Mouse (Mus musculus) lung, postnatal 0 days (tissue): ENCODE results near the gene Fam189a2. TPM values are rescaled to one million over a fixed set of nuclear protein-coding genes. Genes with fewer than 3 reads are reported as not detected.
A peak's percentile ranks its signal among the peaks of the same experiment; 100 is the strongest.

Experiments
- ATAC-seq: fragments of 200-750 bp; cut with Nextera tagmentation; 2 replicates; pipeline ENCODE4 v1.8.0; 2017; ENCODE audit warnings: moderate library complexity
- DNase-seq: peaks from one replicate; pipeline ENCODE4 v3.0.0-alpha.2; 2016; ENCODE audit warnings: low spot score
- H3K27ac ChIP-seq: fragments of 300-500 bp; sonication (generic); 2 replicates; pipeline ENCODE4 v1.5.1; 2014; ENCODE audit warnings: antibody characterized with exemption, mild to moderate bottlenecking, low read length, mixed read lengths
- H3K27me3 ChIP-seq: fragments of 300-500 bp; sonication (generic); replicated peaks from 2 replicates; pipeline ENCODE4 v1.6.1; 2014; ENCODE audit warnings: low read length, mixed read lengths; ENCODE audit not compliant: insufficient read depth
- H3K36me3 ChIP-seq: fragments of 300-500 bp; sonication (generic); 2 replicates; pipeline ENCODE4 v1.6.1; 2014; ENCODE audit warnings: low read length, mixed read lengths; ENCODE audit not compliant: insufficient read depth
- H3K4me1 ChIP-seq: fragments of 300-500 bp; sonication (generic); 2 replicates; pipeline ENCODE4 v1.6.1; 2014; ENCODE audit warnings: antibody characterized with exemption, low read depth, low read length, mixed read lengths; ENCODE audit not compliant: insufficient read depth
- H3K4me2 ChIP-seq: fragments of 300-500 bp; sonication (generic); replicated peaks from 2 replicates; pipeline ENCODE4 v1.6.1; 2014; ENCODE audit warnings: low read depth, mild to moderate bottlenecking, low read length, moderate library complexity, mixed read lengths
- H3K4me3 ChIP-seq: fragments of 300-500 bp; sonication (generic); 2 replicates; pipeline ENCODE4 v1.5.1; 2014; ENCODE audit warnings: low read depth, low read length
- H3K9ac ChIP-seq: fragments of 300-500 bp; sonication (generic); replicated peaks from 2 replicates; pipeline ENCODE4 v1.6.1; 2014; ENCODE audit warnings: low read depth, mild to moderate bottlenecking
- H3K9me3 ChIP-seq: fragments of 300-500 bp; sonication (generic); 2 replicates; pipeline ENCODE4 v1.6.1; 2016; ENCODE audit warnings: low read length, mixed read lengths
- CTCF ChIP-seq: IDR thresholded peaks from 2 replicates; pipeline ENCODE4 v1.5.1; 2016; ENCODE audit warnings: antibody characterized with exemption, mild to moderate bottlenecking
- EP300 ChIP-seq: IDR thresholded peaks from 2 replicates; pipeline ENCODE4 v1.6.1; 2016; ENCODE audit warnings: antibody characterized with exemption, mild to moderate bottlenecking, control low read depth
- WGBS: fragments of 180-500 bp; shearing (Covaris S2); extraction: QIAGEN DNeasy Blood & Tissue Kit; methylation state at CpG from one replicate; pipeline ENCODE4 v1.1.7; 2014; 5-methylcytosine and 5-hydroxymethylcytosine counted together
- polyA plus RNA-seq: library from polyadenylated mRNA; unstranded; fragments of >200 nt; fragmentation: Nextera tagmentation; extraction: Ambion mirVana; gene quantifications from 2 replicates; pipeline ENCODE4 v1.2.1, GENCODE M21; 2015

The Fam189a2 gene
- polyA plus RNA-seq, 1 experiment from 2014 or later, result 26.2 TPM

DNA sequence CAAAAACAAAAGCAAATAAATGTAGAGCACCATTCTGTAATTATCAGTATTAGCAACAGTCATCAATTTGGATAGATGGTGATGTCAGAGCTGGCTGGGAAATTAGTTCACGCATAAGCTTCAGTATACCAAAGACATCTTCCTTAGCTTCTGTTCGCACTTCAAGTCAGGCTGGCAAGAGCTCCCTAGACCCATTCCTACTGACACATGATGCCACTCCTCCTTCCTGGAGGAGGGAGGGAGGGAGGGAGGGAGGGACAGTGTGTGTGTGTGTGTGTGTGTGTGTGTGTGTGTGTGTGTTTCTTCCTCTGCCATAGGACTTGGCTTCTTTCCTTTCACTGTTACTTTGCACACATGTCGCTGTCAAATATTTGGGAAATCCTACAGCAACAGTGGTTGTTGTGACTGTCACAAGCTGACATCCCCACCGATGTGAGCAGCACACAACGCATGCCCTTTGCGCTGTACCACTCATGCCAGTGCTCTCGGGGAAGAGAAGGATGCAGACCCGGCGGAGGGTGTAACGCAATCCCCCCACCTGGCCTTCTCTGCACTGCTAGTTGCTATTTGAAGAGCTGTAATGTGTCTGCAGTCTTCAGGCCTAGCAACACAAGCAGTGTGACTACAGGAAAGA, 34.9 kb downstream of the Fam189a2 start:
- ATAC-seq (no peak), DNase-seq (no peak)
- Histone ChIP-seq H3K9me3 (no peaks in the 10 kb centered on the region), H3K36me3 (no peaks in the 10 kb centered on the region), H3K9ac (no peak overlapping the region), H3K4me1 (no peaks in the 10 kb centered on the region; the same call in 1 of the 2 replicates), H3K4me3 (no peak overlapping the region), H3K4me2 (no peak overlapping the region), H3K27me3 (no peaks in the 10 kb centered on the region), H3K27ac (no peak overlapping the region)
- 72% methylated on average over 10 of the region's 10 CpGs for WGBS
- TF ChIP-seq EP300 (no peak), CTCF (no peak)

GRCm38 (mm10) chr19:23988166-23988565, 42.7 kb downstream of the Fam189a2 start:
- Histone ChIP-seq H3K27me3 (no peaks in the 10 kb centered on the region), H3K9ac (no peak overlapping the region), H3K4me1 (no peaks in the 10 kb centered on the region), H3K4me3 (no peak overlapping the region), H3K27ac (no peak overlapping the region), H3K4me2 (no peak overlapping the region), H3K9me3 (no peaks in the 10 kb centered on the region), H3K36me3 (no peaks in the 10 kb centered on the region)
- no peak for DNase-seq
- 86% methylated on average over 4 of the region's 4 CpGs for WGBS
- ATAC-seq, result no peak
- TF ChIP-seq CTCF, result no peak
- TF ChIP-seq EP300, result no peak

GRCm38 (mm10) chr19:23987291-23987690, 43.5 kb downstream of the Fam189a2 start:
- ATAC-seq, result peak; percentile 85
- no peak overlapping the region for H3K27ac ChIP-seq

DNA sequence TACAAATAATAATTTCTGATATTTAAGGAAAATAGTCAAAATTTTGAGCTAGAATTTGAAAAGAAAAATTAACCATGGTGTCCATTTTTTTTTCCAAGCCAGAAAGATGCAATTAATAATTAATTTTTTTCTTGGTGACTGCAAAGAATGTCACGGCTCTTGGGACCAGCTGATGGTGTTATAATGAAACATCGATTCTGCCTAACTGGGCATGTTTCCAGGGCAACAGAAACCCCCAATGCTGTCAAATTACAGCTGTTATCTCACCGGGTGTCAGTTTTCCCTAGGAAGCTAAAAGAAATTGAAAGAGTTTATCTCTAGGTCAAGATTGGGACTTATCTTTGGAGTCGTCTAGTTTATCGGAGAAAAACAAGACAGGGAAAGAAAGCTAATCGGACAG, 46.6 kb downstream of the Fam189a2 start:
- TF ChIP-seq EP300 (no peak), CTCF (no peak)
- ATAC-seq (no peak), DNase-seq (no peak)
- H3K27ac ChIP-seq, result no peak overlapping the region
- 32% methylated on average over 6 of the region's 6 CpGs for WGBS
- no peak overlapping the region for H3K9ac ChIP-seq
- H3K4me1 ChIP-seq, result no peaks in the 10 kb centered on the region
- no peaks in the 10 kb centered on the region for H3K27me3 ChIP-seq
- no peak overlapping the region for H3K4me3 ChIP-seq
- no peaks in the 10 kb centered on the region for H3K36me3 ChIP-seq
- H3K9me3 ChIP-seq, result no peaks in the 10 kb centered on the region
- no peak overlapping the region for H3K4me2 ChIP-seq

More at GRCm38 (mm10) chr19:23987291-23987690, 43.5 kb downstream of the Fam189a2 start:
- TF ChIP-seq EP300 (no peak; the same call in 1 of the 2 replicates), CTCF (no peak)
- no peaks in the 10 kb centered on the region for H3K36me3 ChIP-seq
- 36% methylated on average over 2 of the region's 2 CpGs for WGBS
- no peaks in the 10 kb centered on the region for H3K9me3 ChIP-seq
- no peaks in the 10 kb centered on the region for H3K4me1 ChIP-seq
- H3K9ac ChIP-seq, result no peak overlapping the region
- H3K4me3 ChIP-seq, result no peak overlapping the region
- H3K27me3 ChIP-seq, result no peaks in the 10 kb centered on the region
- DNase-seq, result peak; percentile 70
- no peak overlapping the region for H3K4me2 ChIP-seq

- no peak overlapping the region for H3K27ac ChIP-seq
- H3K4me2 ChIP-seq, result no peak overlapping the region
- H3K4me1 ChIP-seq, result no peaks in the 10 kb centered on the region
- no peak for DNase-seq
- H3K9me3 ChIP-seq, result no peaks in the 10 kb centered on the region
- WGBS, result 53% methylated on average over 3 of the region's 3 CpGs
- ATAC-seq, result no peak
- H3K4me3 ChIP-seq, result no peak overlapping the region
- H3K9ac ChIP-seq, result no peak overlapping the region
- no peaks in the 10 kb centered on the region for H3K27me3 ChIP-seq
- peaks cover 3% of the 10 kb centered on the region; the same call in 1 of the 2 replicates for H3K36me3 ChIP-seq
- TF ChIP-seq EP300, result no peak
- TF ChIP-seq CTCF, result no peak
These were observed 50.2 kb downstream of the Fam189a2 start for GRCm38 (mm10) chr19:23980598-23980997.

DNA sequence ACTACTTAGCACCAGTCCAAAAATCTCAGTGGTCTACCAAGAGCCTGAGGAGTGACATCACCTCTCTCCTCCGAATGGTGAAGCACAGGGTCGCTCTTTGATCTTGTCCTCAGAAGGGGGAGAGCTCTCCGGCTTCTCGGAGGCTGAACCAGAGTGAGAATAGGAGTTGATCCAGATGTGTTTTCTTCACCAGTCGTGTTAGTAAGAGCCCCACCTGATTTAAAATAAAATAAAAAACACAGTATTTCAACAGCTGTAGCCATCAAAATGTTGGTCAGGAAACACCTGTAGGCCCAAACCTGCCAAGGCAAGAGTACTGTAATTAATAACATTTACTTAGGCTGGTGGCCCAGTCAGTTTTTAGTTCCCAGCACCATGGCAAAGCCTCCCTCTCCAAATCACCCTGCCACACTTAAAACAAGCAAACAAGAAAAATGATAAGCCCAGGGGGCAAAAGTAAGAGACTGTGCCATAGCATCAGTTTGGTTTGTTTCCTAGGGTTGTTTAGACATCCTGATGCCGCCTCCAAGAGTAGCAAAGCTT, 52.8 kb downstream of the Fam189a2 start:
- Histone ChIP-seq H3K36me3 (peaks cover 14% of the 10 kb centered on the region; the same call in 1 of the 2 replicates), H3K27me3 (no peaks in the 10 kb centered on the region), H3K4me1 (peaks cover 4% of the 10 kb centered on the region; the same call in 1 of the 2 replicates), H3K4me3 (no peak overlapping the region), H3K4me2 (no peak overlapping the region), H3K9me3 (no peaks in the 10 kb centered on the region), H3K27ac (no peak overlapping the region), H3K9ac (no peak overlapping the region)
- TF ChIP-seq CTCF (no peak), EP300 (no peak)
- 58% methylated on average over 6 of the region's 6 CpGs for WGBS
- no peak for ATAC-seq
- no peak for DNase-seq
